Mouse (Mus musculus): ENCODE data around the gene Troap.

DNA sequence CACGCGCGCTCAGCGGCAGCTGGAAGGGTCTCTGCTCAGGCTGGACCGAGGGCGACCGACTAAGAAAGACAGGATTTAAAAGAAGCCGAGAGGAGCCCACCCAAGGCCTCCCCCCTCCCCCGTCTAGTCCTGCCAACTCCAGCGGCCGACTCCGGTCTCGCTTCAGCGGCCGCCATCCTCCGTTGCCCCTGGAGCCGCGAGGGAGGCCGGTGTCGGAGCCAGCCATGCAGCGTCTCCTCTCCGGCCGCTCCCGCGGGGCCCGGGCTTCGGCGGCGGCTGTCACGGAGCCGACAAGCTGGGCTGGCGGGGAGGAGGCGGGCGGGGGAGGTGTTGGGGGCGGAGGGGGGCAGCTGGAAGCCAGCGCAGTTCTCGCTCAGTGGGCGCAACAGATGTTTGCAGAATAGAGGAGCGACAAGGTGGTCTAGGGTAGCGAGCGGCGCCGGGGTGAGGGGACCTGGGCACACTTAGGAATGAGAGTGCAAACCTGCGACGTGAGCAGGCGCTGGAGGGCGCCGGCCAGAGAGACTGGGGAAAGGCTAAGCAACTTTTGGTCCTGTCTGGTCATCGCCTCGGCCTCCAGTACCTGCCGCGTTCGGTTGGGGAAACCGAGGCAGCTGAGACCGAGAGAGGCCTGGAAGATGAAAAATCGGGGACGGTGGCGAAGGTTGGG, 22.6 kb downstream of the Troap start:
- no peak for TF ChIP-seq CTCF (IDR thresholded peaks at IDR 0.05; ENCODE audit: low read depth, low read length)
- TF ChIP-seq POLR2AphosphoS5 (IDR thresholded peaks at IDR 0.05; ENCODE audit: insufficient replicate concordance, low read depth, low read length), result no peak
- TF ChIP-seq GATA2 (IDR thresholded peaks at IDR 0.05; ENCODE audit: borderline replicate concordance, low read depth, low read length), result no peak
- TF ChIP-seq TAL1 (conservative IDR thresholded peaks at IDR 0.05; ENCODE audit: low read depth, low read length), result no peak
- TF ChIP-seq GATA1 (IDR thresholded peaks at IDR 0.05; ENCODE audit: borderline replicate concordance, low read length), result no peak
